8 mouse cellular contexts compared by ENCODE assay signal in the genomic region with DNA sequence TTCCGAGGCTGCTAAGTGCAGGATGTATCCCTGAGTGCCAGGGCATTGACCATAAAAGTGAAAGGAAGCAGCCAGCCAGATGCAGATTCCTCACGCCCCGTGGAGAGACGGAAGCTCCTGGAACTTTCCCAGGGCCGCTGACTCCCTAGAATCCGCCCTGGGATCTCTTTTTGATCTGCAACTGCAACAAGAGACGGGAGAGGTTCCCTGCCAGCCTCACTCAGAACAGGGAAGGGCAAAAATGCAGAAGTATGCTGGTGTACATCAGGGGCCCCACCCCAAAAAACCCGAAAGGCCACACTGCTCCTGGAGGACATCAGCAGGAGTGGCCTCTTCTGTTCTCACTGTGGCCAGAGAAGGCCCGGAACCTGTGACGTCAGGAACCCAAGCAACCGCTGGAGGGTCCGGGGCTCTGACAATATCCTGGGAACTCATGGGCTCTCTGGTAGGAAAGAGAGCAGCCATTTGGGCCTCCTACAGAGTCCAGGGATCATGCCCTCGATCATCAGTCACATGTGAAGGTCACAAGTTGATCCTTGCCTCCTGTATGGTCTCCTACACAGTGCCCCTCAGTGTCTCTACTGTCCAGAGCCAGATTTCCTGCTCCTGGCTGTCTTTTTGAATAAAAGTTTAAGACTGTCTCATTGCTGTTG. TPM values are rescaled to one million over a fixed set of nuclear protein-coding genes. Genes with fewer than 3 reads are reported as not detected.
DNase-seq lines count a peak whose midpoint lies in the region; ATAC-seq lines count a peak whose summit lies in the region.

No protein-coding gene starts in this region.

- DNase-seq in right cerebral cortex, postnatal 4 days = peak; percentile 20
- no peak for DNase-seq in right cerebral cortex, adult 18-20 months
- DNase-seq in heart, embryonic 10.5 days (ENCODE audit: low spot score) = no peak
- no peak for DNase-seq in MN1 (ENCODE audit: low spot score)
- DNase-seq in left cerebral cortex, adult 9 months (ENCODE audit: low spot score in 2 of 2) = no peak
- DNase-seq in layer of hippocampus, adult 11-12 months (ENCODE audit: low spot score) = no peak

- no peaks in the 10 kb centered on the region for H3K36me3 ChIP-seq in heart, embryonic 10.5 days
- no peaks in the 10 kb centered on the region for H3K36me3 ChIP-seq in kidney, embryonic 16.5 days (ENCODE audit: insufficient read depth, low read length)

- peak overlapping the region; percentile 20; the same call in 1 of the 2 replicates for H3K4me3 ChIP-seq in heart, embryonic 10.5 days
- no peak overlapping the region for H3K4me3 ChIP-seq in kidney, embryonic 16.5 days (ENCODE audit: low read length)

- 58% methylated on average over 13 of the region's 13 CpGs for WGBS in heart, embryonic 10.5 days
- 33% methylated on average over 13 of the region's 13 CpGs for WGBS in kidney, embryonic 16.5 days

- no peaks in the 10 kb centered on the region for H3K9me3 ChIP-seq in heart, embryonic 10.5 days
- no peaks in the 10 kb centered on the region for H3K9me3 ChIP-seq in kidney, embryonic 16.5 days (ENCODE audit: low read length)

- peak overlapping the region; percentile 71 for H3K27ac ChIP-seq in heart, embryonic 10.5 days
- peak overlapping the region; percentile 5; the same call in 1 of the 2 replicates for H3K27ac ChIP-seq in kidney, embryonic 16.5 days (ENCODE audit: low read length)

- peaks cover 75% of the 10 kb centered on the region for H3K4me1 ChIP-seq in heart, embryonic 10.5 days
- peaks cover 44% of the 10 kb centered on the region for H3K4me1 ChIP-seq in kidney, embryonic 16.5 days (ENCODE audit: insufficient read depth, low read length)

- ATAC-seq in kidney, embryonic 16.5 days (ENCODE audit: low FRiP score, low TSS enrichment) = no peak
- peak; percentile 70 for ATAC-seq in megakaryocyte, adult 5-6 weeks (ENCODE audit: poor library complexity, severe bottlenecking)

- peak overlapping the region; percentile 1 for H3K9ac ChIP-seq in kidney, embryonic 16.5 days (replicated peaks; ENCODE audit: low read length)

- peaks cover 22% of the 10 kb centered on the region for H3K27me3 ChIP-seq in heart, embryonic 10.5 days (ENCODE audit: insufficient read depth, poor library complexity, severe bottlenecking)
- H3K27me3 ChIP-seq in kidney, embryonic 16.5 days (ENCODE audit: insufficient read depth, low read length) = no peaks in the 10 kb centered on the region

- H3K4me2 ChIP-seq in kidney, embryonic 16.5 days (replicated peaks; ENCODE audit: low read depth, low read length) = peak overlapping the region; percentile 96; the same call in 1 of the 2 replicates

RNA-seq across cellular contexts. Expression of a gene that starts 2.3 kb away (rescaled TPM):
- polyA plus RNA-seq in heart, embryonic 10.5 days (2016; fragmentation: Nextera tagmentation; extraction: Ambion mirVana) = 21.0 and 25.9 TPM in 2 replicates
- polyA plus RNA-seq in kidney, embryonic 16.5 days (2015; fragmentation: Nextera tagmentation; extraction: Ambion mirVana) = 41.6 and 42.7 TPM in 2 replicates
- 16.8 and 18.7 TPM in 2 replicates for total RNA-seq in megakaryocyte, adult 5-6 weeks (2015)
- 13.5 and 18.7 TPM in 2 replicates for total RNA-seq in megakaryocyte, adult 5-6 weeks (2017)
